Mouse (Mus musculus): ENCODE measurements around the gene Tmem202. TPM values are rescaled to one million over a fixed set of nuclear protein-coding genes. Genes with fewer than 3 reads are reported as not detected.

Gene Tmem202
- polyA plus RNA-seq, 1 experiment from 2014 or later: not detected

- no peaks in the 10 kb centered on the region for H3K36me3 ChIP-seq (ENCODE audit: insufficient read depth, low read length)
- H3K9me3 ChIP-seq (ENCODE audit: low read length): no peaks in the 10 kb centered on the region
- no peak overlapping the region for H3K9ac ChIP-seq (replicated peaks; ENCODE audit: low read length)
- WGBS: 79% methylated on average over 6 of the region's 6 CpGs
- no peak overlapping the region for H3K4me2 ChIP-seq (replicated peaks; ENCODE audit: low read depth, low read length)
- no peaks in the 10 kb centered on the region for H3K27me3 ChIP-seq (ENCODE audit: insufficient read depth, low read length)
- H3K27ac ChIP-seq (ENCODE audit: low read length): no peak overlapping the region
- peaks cover 11% of the 10 kb centered on the region for H3K4me1 ChIP-seq (ENCODE audit: insufficient read depth, low read length)
- H3K4me3 ChIP-seq (ENCODE audit: low read length): no peak overlapping the region
- ATAC-seq (ENCODE audit: low FRiP score, low TSS enrichment): no peak
These were observed 2.0 kb upstream of the Tmem202 start for GRCm38 (mm10) chr9:59541617-59542016.

- Histone ChIP-seq H3K36me3 (ENCODE audit: insufficient read depth, low read length) (no peaks in the 10 kb centered on the region), H3K27me3 (ENCODE audit: insufficient read depth, low read length) (no peaks in the 10 kb centered on the region), H3K4me3 (ENCODE audit: low read length) (no peak overlapping the region), H3K27ac (ENCODE audit: low read length) (no peak overlapping the region), H3K4me2 (replicated peaks; ENCODE audit: low read depth, low read length) (no peak overlapping the region), H3K9me3 (ENCODE audit: low read length) (no peaks in the 10 kb centered on the region), H3K9ac (replicated peaks; ENCODE audit: low read length) (no peak overlapping the region), H3K4me1 (ENCODE audit: insufficient read depth, low read length) (peaks cover 11% of the 10 kb centered on the region)
- ATAC-seq (ENCODE audit: low FRiP score, low TSS enrichment): no peak
- WGBS: 86% methylated on average over 3 of the region's 3 CpGs
These were observed 2.0 kb downstream of the Tmem202 start for GRCm38 (mm10) chr9:59537651-59538050.

GRCm38 (mm10) chr9:59533889-59534288 lies 5.8 kb downstream of the Tmem202 start:
- Histone ChIP-seq H3K4me3 (ENCODE audit: low read length) (no peak overlapping the region), H3K4me2 (replicated peaks; ENCODE audit: low read depth, low read length) (no peak overlapping the region), H3K9me3 (ENCODE audit: low read length) (no peaks in the 10 kb centered on the region), H3K36me3 (ENCODE audit: insufficient read depth, low read length) (no peaks in the 10 kb centered on the region), H3K27me3 (ENCODE audit: insufficient read depth, low read length) (no peaks in the 10 kb centered on the region), H3K4me1 (ENCODE audit: insufficient read depth, low read length) (no peaks in the 10 kb centered on the region; the same call in 1 of the 2 replicates), H3K9ac (replicated peaks; ENCODE audit: low read length) (no peak overlapping the region), H3K27ac (ENCODE audit: low read length) (no peak overlapping the region)
- no peak for ATAC-seq (ENCODE audit: low FRiP score, low TSS enrichment)
- WGBS: 60% methylated on average over 4 of the region's 4 CpGs

- Histone ChIP-seq H3K9me3 (ENCODE audit: low read length) (no peaks in the 10 kb centered on the region), H3K36me3 (ENCODE audit: insufficient read depth, low read length) (no peaks in the 10 kb centered on the region), H3K27ac (ENCODE audit: low read length) (no peak overlapping the region), H3K27me3 (ENCODE audit: insufficient read depth, low read length) (no peaks in the 10 kb centered on the region), H3K9ac (replicated peaks; ENCODE audit: low read length) (no peak overlapping the region), H3K4me1 (ENCODE audit: insufficient read depth, low read length) (no peaks in the 10 kb centered on the region; the same call in 1 of the 2 replicates), H3K4me3 (ENCODE audit: low read length) (no peak overlapping the region), H3K4me2 (replicated peaks; ENCODE audit: low read depth, low read length) (no peak overlapping the region)
- 76% methylated on average over 2 of the region's 2 CpGs for WGBS
- no peak for ATAC-seq (ENCODE audit: low FRiP score, low TSS enrichment)
These were observed 6.2 kb downstream of the Tmem202 start for GRCm38 (mm10) chr9:59533422-59533821.

- Histone ChIP-seq H3K9me3 (ENCODE audit: low read length) (no peaks in the 10 kb centered on the region), H3K4me1 (ENCODE audit: insufficient read depth, low read length) (no peaks in the 10 kb centered on the region; the same call in 1 of the 2 replicates), H3K4me2 (replicated peaks; ENCODE audit: low read depth, low read length) (no peak overlapping the region), H3K9ac (replicated peaks; ENCODE audit: low read length) (no peak overlapping the region), H3K4me3 (ENCODE audit: low read length) (no peak overlapping the region), H3K27ac (ENCODE audit: low read length) (no peak overlapping the region), H3K36me3 (ENCODE audit: insufficient read depth, low read length) (no peaks in the 10 kb centered on the region), H3K27me3 (ENCODE audit: insufficient read depth, low read length) (no peaks in the 10 kb centered on the region)
- no peak for ATAC-seq (ENCODE audit: low FRiP score, low TSS enrichment)
- 24% methylated on average over 5 of the region's 5 CpGs for WGBS
These were observed 8.0 kb downstream of the Tmem202 start for GRCm38 (mm10) chr9:59531645-59532044.

GRCm38 (mm10) chr9:59528274-59528673 lies 11.4 kb downstream of the Tmem202 start:
- no peak for ATAC-seq (ENCODE audit: low FRiP score, low TSS enrichment)
- Histone ChIP-seq H3K4me3 (ENCODE audit: low read length) (no peak overlapping the region), H3K4me1 (ENCODE audit: insufficient read depth, low read length) (no peaks in the 10 kb centered on the region; the same call in 1 of the 2 replicates), H3K27me3 (ENCODE audit: insufficient read depth, low read length) (no peaks in the 10 kb centered on the region), H3K4me2 (replicated peaks; ENCODE audit: low read depth, low read length) (no peak overlapping the region), H3K9me3 (ENCODE audit: low read length) (no peaks in the 10 kb centered on the region), H3K36me3 (ENCODE audit: insufficient read depth, low read length) (no peaks in the 10 kb centered on the region), H3K9ac (replicated peaks; ENCODE audit: low read length) (no peak overlapping the region), H3K27ac (ENCODE audit: low read length) (no peak overlapping the region)
- WGBS: 83% methylated on average over 2 of the region's 2 CpGs

- ATAC-seq (ENCODE audit: low FRiP score, low TSS enrichment): no peak
- no peak overlapping the region for H3K9ac ChIP-seq (replicated peaks; ENCODE audit: low read length)
- 81% methylated on average over 3 of the region's 3 CpGs for WGBS
- H3K4me2 ChIP-seq (replicated peaks; ENCODE audit: low read depth, low read length): no peak overlapping the region
- H3K4me1 ChIP-seq (ENCODE audit: insufficient read depth, low read length): no peaks in the 10 kb centered on the region; the same call in 1 of the 2 replicates
- no peak overlapping the region for H3K27ac ChIP-seq (ENCODE audit: low read length)
- no peak overlapping the region for H3K4me3 ChIP-seq (ENCODE audit: low read length)
- H3K27me3 ChIP-seq (ENCODE audit: insufficient read depth, low read length): no peaks in the 10 kb centered on the region
- no peaks in the 10 kb centered on the region for H3K9me3 ChIP-seq (ENCODE audit: low read length)
- no peaks in the 10 kb centered on the region for H3K36me3 ChIP-seq (ENCODE audit: insufficient read depth, low read length)
These were observed 12.1 kb downstream of the Tmem202 start for GRCm38 (mm10) chr9:59527580-59527979.

- Histone ChIP-seq H3K27me3 (ENCODE audit: insufficient read depth, low read length) (no peaks in the 10 kb centered on the region), H3K9ac (replicated peaks; ENCODE audit: low read length) (no peak overlapping the region), H3K27ac (ENCODE audit: low read length) (no peak overlapping the region), H3K36me3 (ENCODE audit: insufficient read depth, low read length) (no peaks in the 10 kb centered on the region), H3K4me2 (replicated peaks; ENCODE audit: low read depth, low read length) (no peak overlapping the region), H3K9me3 (ENCODE audit: low read length) (no peaks in the 10 kb centered on the region), H3K4me1 (ENCODE audit: insufficient read depth, low read length) (no peaks in the 10 kb centered on the region; the same call in 1 of the 2 replicates), H3K4me3 (ENCODE audit: low read length) (no peak overlapping the region)
- ATAC-seq (ENCODE audit: low FRiP score, low TSS enrichment): no peak
- WGBS: 81% methylated on average over 6 of the region's 6 CpGs
These were observed 12.9 kb downstream of the Tmem202 start for GRCm38 (mm10) chr9:59526727-59527126.

- no peaks in the 10 kb centered on the region for H3K36me3 ChIP-seq (ENCODE audit: insufficient read depth, low read length)
- H3K4me2 ChIP-seq (replicated peaks; ENCODE audit: low read depth, low read length): no peak overlapping the region
- no peak overlapping the region for H3K4me3 ChIP-seq (ENCODE audit: low read length)
- H3K27ac ChIP-seq (ENCODE audit: low read length): no peak overlapping the region
- no peaks in the 10 kb centered on the region for H3K9me3 ChIP-seq (ENCODE audit: low read length)
- no peaks in the 10 kb centered on the region for H3K4me1 ChIP-seq (ENCODE audit: insufficient read depth, low read length)
- no peaks in the 10 kb centered on the region for H3K27me3 ChIP-seq (ENCODE audit: insufficient read depth, low read length)
- 48% methylated on average over 4 of the region's 4 CpGs for WGBS
- no peak for ATAC-seq (ENCODE audit: low FRiP score, low TSS enrichment)
- no peak overlapping the region for H3K9ac ChIP-seq (replicated peaks; ENCODE audit: low read length)
These were observed 16.7 kb downstream of the Tmem202 start for GRCm38 (mm10) chr9:59522906-59523305.

GRCm38 (mm10) chr9:59519396-59519795 lies 20.3 kb downstream of the Tmem202 start:
- Histone ChIP-seq H3K36me3 (ENCODE audit: insufficient read depth, low read length) (no peaks in the 10 kb centered on the region), H3K4me2 (replicated peaks; ENCODE audit: low read depth, low read length) (no peak overlapping the region), H3K9me3 (ENCODE audit: low read length) (no peaks in the 10 kb centered on the region), H3K9ac (replicated peaks; ENCODE audit: low read length) (no peak overlapping the region), H3K27me3 (ENCODE audit: insufficient read depth, low read length) (no peaks in the 10 kb centered on the region), H3K4me1 (ENCODE audit: insufficient read depth, low read length) (no peaks in the 10 kb centered on the region), H3K27ac (ENCODE audit: low read length) (no peak overlapping the region), H3K4me3 (ENCODE audit: low read length) (no peak overlapping the region)
- ATAC-seq (ENCODE audit: low FRiP score, low TSS enrichment): no peak
- WGBS: 79% methylated on average over 2 of the region's 2 CpGs
